Mouse (Mus musculus) heart, postnatal 25 days (tissue): ENCODE data around the gene Olfr370. TPM values are rescaled to one million over a fixed set of nuclear protein-coding genes. Genes with fewer than 3 reads are reported as not detected.

Experiments
- total RNA-seq, 2 experiments: library from RNA; stranded (reverse); gene quantifications; 2 replicates each; pipeline ENCODE4 v1.2.3; 2021

Gene Olfr370
- total RNA-seq, 2 experiments from 2014 or later = not detected

Other genes with a start within 250 kb of the Olfr370 start
- gene Ucp1, start 245.4 kb upstream of the Olfr370 start, total RNA-seq = 10 to 100 TPM in 1 of 2 experiments, 1 to 10 TPM in 1; 8.2 to 10.2 TPM
- gene Elmod2, start 203.3 kb upstream of the Olfr370 start, total RNA-seq = 10 to 100 TPM in 1 of 2 experiments, 1 to 10 TPM in 1; 9.0 to 10.1 TPM
- not detected for gene Mgat4d, start 187.3 kb upstream of the Olfr370 start, total RNA-seq
- gene Clgn, start 145.9 kb upstream of the Olfr370 start, total RNA-seq = not detected
- 10 to 100 TPM; 45.3 to 48.1 TPM for gene Scoc, start 77.4 kb upstream of the Olfr370 start, total RNA-seq
- 100 to 1,000 TPM; 752 to 766 TPM for gene Ndufb7, start 30.9 kb downstream of the Olfr370 start, total RNA-seq
- 100 to 1,000 TPM; 381 to 389 TPM for gene Tecr, start 72.2 kb downstream of the Olfr370 start, total RNA-seq
- 10 to 100 TPM; 10.4 to 17.6 TPM for gene Dnajb1, start 72.4 kb downstream of the Olfr370 start, total RNA-seq
- 10 to 100 TPM; 27.3 to 29.9 TPM for gene Gipc1, start 116.9 kb downstream of the Olfr370 start, total RNA-seq
- under 1 TPM; 0.25 to 0.34 TPM for gene Ptger1, start 130.9 kb downstream of the Olfr370 start, total RNA-seq
- 10 to 100 TPM; 58.6 to 58.8 TPM for gene Pkn1, start 163.4 kb downstream of the Olfr370 start, total RNA-seq
- gene Ddx39, start 179.4 kb downstream of the Olfr370 start, total RNA-seq = 10 to 100 TPM; 20.0 to 21.6 TPM
- 10 to 100 TPM; 39.4 to 56.9 TPM for gene Adgre5, start 205.5 kb downstream of the Olfr370 start, total RNA-seq